Mouse (Mus musculus) layer of hippocampus, adult 9-10 months (tissue): ENCODE results near the gene 1700001O22Rik.

Source experiments
- DNase-seq: peaks from one replicate; pipeline ENCODE4 v3.0.0; 2022; ENCODE audit warnings: low spot score

Gene 1700001O22Rik

DNA sequence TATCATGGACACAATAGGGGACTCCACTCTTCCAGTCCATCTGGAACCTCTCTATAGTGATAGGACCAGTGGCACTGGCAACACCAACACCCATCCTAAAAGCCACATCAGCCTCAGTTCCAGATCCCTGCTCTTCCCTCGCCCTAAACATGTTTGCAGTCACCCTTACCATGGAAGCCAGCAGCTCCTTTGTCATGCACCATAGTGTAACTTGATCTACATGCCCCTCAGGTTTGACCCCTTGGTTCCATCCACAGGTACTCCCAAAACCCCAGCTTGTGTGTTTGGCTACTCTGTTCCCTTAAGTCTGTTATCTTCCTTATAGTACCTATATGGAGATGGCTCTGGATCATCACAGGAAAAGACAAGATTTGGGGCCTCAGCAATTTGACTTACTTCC is 12.9 kb upstream of the 1700001O22Rik start:
- DNase-seq = no peak

DNA sequence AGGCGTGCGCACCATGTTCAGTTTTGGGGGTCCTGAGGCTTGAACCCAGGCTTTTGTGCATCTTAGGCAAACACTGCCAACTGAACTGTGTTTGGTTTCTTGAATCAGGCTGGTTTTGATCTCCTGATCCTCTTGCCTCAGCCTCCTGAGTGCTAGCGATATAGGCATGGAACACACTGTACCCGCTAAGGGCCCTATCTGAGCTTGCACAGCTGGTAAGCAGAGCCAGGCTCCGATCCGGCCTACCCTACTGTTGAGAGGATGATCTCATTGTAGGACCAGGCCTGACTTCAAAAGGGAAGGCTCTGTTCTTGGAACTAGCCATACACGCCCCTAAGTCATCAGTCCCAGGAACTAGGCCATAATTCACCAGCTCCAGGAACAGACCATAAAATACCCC is 7.1 kb upstream of the 1700001O22Rik start:
- DNase-seq = no peak

DNA sequence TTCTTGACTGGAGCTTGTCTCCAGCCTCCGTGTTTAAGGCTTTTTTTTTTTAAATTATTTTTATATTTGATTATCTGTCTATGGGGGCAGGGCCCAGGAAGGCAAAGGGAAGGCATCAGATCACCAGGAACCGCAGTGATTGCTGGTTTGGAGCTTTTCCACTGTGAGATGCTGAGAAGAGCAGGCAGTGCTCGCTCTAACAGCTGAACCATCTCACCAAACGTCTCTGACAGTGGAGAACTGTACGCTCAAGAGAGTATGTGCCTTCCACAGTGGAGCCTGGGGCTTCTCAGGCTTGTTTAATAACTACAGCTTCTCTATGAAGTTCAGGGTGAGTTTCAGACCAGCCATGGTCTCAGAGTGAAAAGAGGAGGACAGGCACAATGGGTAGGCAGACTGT is 6.0 kb upstream of the 1700001O22Rik start:
- no peak for DNase-seq

DNA sequence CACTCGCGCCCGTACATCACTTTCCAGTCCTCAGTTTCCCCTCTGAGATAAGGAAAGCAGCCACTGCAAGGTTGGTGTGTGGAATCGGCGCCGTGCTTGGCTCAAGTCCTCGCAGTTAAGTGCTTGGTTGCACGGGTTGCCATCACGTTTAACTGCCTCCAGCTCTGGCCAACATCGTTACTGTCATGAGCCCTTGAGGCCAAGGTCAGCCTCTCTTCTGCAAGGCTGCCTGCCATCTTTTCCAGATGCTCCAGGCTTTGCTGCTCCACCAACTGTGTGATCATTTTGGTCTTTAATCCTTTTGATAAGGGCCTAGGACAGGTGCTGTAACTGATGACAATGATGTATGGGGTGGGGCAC is 4.8 kb upstream of the 1700001O22Rik start:
- DNase-seq = no peak

DNA sequence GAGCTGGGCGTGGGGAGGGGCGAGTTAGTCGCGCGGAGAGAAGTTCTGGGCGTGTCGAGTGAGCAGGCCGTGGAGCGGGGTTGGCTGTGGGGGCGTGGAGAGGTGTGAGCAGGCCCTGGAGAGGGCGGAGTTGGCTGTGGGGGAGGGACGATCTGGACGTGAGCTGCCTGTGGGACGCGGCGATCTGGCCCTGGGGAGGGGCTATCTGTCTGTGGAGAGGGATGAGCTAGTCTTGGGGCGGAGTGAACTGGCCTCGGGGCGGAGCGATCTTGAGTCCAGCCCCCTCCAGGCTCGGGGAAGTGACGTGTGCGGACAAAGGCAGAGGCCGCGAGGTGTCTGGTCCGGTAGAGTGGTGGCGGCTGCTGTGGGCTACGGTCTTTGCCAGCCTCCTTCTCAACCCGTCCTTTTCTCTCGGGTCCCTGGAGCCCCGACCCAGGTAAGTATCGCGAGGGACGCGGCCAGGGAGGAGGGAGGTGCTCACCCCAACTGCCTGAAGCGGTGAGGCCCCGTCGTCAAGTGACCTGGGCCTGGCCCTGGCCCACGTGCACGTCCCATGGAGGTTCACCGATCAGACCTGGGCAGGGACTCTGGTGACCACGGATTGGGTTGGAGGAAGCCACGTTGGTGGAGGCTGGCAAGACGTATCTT is 4.3 kb upstream of the 1700001O22Rik start, which contains the start of gene Ntmt1:
Ntmt1 (plus strand) TSS at position 179 of the 648 bp plus-strand sequence.
- peak; percentile 97 for DNase-seq

DNA sequence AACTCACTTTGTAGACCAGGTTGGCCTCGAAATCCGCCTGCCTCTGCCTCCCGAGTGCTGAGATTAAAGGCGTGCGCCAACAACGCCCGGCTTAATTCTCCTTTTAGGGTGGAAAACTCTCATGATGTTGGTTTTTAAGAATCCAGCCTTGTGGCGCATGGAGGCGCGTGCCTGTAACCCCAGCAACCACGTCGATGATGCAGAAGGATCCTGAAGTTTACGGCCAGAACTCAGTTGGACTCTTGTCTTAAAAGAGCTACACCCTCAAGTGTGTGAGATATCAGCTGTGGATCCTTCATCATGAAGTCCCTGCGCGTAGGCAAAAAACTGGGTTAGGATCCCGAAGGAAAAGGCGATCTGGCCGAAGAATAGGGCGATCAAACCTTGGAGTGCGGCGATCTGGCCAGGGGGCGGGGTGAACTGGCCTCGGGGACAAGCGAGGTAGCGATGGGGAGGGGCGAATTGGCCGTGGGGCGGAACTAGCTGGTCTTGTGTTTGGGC is 3.7 kb upstream of the 1700001O22Rik start:
- no peak for DNase-seq

DNA sequence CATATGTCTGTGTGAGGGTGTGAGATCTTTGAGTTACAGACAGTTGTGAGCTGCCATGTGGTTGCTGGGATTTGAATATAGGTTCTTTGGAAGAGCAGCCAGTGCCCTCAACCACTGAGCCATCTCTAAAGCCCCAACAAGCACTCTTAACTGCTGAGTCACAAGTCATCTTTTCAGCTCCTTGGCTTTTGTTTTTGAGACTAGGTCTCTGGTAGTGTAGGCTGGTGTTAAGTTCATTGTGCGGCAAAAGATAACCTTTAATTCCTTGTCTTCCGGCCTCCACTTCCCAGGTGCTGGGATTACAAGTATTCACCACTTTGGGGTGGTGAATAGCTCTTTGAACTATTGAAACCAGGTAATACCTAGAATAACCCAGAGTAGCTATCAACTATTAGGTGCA is 2.5 kb upstream of the 1700001O22Rik start:
- DNase-seq = no peak

DNA sequence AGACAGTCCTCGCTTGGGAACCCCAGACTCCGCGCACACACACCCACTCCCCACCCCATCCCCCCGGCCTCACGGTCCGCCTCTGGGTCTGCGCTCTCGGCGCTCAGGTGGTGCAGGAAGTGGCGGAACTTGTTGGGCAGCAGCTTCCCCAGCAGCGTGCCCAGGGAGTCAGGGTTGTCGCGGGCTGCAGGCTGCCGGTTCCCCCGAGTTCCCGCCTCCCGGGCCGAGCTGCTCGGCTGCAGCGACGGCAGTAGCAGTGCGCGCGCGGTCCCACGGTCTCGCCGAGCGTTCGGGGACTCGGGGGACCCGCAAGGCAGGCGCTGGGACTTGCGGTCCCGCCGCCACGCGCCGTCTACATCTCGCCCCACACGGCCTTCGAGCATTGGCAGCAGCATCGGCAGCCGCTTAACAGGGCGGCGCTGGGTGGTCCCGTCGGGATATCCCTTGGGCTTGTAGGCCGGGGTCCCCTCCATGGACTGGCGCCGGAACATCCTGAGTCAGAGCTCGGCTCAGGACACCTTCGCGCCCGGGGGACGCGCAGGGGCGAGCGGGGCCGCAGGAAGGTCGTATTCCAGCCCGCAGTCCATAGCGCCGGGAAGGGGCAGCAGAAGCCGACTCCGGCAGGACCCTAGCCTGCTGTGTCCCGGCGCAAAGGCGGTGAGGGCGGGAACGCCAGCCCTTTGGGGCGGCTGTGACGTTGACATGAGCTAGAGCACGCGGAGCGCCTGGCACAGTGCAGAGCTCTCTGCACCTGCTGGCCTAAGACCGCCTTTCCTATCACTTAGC is 2.2 kb downstream of the 1700001O22Rik start:
- no peak for DNase-seq

DNA sequence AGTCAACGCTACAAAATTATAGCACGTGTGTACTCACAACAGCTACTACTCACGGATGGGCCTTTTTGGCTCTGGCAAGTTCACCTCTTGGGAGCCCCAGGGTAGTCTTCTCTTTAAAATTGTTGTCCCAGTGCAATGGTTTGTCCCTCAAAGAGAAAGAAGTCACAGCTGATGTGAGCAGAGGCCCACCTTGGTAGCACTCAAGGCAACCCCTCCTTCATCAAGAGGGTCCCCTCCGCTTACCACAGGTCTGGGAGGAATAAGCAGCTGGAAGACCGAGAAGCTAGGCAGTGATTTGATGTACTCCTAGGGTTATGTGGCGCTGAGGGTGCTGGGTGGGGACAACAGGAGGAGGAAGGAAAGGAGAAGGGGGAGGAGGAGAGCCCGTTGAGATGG is 2.8 kb downstream of the 1700001O22Rik start:
- DNase-seq = no peak

DNA sequence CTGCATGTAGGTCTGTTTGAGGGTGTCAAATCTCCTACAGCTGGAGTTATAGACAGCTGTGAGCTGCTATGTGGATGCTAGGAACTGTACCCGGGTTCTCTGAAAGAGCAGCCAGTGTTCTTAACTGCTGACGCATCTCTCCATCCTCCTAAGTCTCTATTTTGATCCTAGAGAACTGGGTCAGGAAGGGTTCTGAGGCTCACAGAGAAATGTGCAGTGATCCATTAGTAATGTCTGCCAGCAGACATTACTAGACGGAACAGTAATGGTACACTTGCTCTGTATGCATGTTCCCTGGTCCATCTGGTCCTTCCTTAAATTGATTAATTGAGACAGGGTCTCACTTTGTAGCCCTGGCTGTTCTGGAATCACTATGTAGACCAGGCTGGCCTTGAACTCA is 4.0 kb downstream of the 1700001O22Rik start:
- DNase-seq = no peak

DNA sequence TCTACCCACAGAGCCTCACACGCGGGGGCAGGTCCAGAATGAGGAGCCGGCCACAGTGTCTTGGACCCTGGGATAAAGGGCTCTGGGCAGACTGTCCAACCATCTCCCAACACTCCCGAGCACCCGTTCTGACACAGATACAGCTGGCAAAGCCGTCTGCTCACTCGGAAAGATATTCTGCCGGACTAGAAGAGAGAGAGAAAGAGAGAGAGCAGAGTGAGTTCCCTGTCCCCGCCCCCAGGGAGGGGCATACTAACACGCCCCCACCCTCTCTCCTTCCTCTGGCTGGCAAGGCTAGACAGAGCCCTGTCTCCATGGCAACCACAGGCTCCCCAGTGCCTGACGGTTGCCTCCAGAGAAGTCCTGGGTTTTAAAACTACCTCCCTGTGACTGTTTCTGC is 7.1 kb downstream of the 1700001O22Rik start:
- DNase-seq = peak; percentile 69

DNA sequence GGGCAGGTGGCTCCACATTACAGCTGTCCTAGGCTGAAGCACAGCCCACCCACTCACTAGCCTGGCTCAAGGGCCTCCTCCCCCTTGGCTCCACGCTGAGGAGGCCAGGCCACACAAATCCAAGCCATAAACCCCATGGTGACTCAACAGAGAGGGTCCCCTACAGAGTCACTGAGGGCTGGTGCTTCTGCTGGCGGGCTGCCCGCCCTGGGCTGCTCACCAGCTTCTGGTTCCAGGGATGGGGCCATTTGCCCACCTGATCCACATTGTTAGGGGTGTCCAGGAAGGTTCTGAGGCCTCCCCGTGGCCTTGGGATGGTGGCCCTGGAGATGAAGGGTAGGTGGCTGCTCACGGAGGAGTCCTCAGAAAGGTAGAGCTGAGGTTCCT is 7.6 kb downstream of the 1700001O22Rik start:
- no peak for DNase-seq

DNA sequence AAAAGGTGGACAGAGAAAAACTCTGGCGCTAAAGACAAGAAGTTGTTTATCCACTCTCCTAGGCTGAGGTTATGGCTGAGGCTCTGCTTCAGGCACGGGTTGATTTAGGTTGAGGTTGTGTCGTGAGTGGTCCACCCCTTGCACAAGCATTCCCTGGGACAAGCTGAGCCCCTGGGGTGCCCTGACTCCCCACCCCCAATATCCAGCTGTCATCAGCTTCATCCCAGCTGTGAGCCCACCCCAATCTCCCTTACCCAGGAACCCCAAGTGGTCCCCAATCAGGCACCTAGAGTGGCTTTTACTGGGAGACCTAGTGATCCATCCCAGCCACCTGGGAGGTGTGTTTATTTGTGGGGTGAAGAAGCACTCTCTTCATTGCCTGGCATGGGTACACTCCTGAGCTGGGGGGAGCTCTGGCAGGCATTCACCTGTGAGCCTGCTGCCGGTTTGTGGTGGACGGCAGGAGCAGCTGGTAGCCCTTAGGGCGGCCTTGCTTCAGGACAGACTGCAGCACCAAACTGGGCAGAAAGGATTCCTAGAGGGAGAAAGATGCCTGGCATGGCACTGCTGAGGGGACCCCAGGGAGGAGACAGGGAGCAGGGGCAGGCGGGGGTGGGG is 8.1 kb downstream of the 1700001O22Rik start:
- no peak for DNase-seq

DNA sequence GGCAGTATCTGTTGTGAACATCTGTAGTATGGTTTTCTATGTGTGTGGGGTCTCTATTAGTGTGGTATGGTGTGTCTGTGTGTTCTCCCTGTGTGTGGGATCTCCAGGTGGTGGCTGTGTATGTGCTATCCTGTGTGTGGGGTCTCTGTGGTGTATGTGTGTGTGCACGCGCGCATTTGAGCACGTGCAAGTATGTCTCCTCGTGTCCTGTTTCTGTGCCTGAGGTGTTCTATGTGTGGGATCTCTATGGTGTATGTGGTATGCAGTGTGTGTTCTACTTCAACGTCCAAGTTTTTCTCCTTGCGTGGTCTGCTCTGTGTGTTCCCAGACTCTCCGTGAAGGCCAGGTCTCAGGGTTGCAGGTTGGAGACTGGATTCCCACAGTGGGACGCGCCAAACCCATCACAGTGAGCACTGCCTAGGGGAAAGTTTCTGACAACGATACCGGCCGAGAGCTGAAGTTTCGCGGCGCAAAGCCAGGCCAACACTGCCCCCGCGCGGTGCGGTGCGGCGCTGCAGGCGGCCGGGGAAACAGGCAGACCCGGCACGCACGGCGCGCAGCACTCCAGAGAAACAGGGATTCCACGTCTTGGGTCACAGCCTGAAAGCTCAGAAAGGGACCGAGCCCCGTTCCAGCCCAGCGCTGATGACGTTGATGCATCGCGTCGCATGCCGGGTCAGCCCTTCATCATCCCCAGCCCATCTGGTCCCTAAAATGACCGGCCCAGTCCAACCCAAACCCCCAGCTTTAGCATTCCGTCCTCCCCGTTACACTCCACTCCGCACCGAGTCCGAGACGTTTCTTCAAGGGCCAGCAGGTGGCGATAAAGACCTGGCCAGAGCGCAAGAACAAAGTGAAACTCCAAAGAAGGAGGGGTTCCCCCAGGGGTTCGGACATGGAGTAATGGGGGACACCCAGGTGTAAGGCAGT is 9.0 kb downstream of the 1700001O22Rik start:
- peak; percentile 94 for DNase-seq

DNA sequence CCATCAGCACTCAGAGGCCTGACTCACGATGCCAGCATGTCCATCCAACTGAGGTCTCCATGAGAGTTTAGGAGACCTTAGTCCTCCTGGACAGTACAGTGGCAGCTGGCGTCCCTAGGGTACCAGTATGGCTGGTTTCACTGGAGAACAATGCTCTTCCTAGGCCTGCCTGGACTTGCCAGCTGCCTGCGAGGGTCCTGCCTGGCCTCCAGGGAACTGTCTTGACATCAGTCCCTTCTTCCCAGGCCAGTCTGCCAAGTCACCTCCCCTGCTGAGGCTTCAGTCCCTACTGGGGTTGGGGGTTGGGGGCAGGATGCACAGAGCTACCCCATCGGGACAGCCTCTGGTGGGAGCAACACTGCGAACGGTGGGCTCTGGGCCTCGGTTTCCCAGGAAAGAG is 11.4 kb downstream of the 1700001O22Rik start:
- DNase-seq = no peak

DNA sequence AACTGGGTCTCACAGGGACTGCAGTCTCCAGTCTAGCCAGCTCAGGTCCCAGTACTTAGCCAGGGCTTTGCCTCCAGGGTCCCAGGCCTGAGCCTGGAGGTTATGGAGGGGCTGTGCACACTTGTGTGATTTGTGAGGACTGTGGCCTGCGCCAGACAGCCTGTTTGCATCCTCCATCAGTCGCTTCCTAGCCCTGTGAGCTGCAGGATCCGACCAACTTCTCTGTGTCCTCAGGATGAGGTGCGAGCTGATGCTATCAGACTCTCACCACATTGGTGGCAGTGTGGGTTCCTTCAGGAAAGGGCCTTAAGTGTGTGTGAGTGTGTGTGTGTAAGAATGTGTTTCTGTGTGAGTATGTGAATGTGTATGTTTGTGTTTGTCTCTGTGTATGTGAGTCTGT is 16.0 kb downstream of the 1700001O22Rik start:
- no peak for DNase-seq

DNA sequence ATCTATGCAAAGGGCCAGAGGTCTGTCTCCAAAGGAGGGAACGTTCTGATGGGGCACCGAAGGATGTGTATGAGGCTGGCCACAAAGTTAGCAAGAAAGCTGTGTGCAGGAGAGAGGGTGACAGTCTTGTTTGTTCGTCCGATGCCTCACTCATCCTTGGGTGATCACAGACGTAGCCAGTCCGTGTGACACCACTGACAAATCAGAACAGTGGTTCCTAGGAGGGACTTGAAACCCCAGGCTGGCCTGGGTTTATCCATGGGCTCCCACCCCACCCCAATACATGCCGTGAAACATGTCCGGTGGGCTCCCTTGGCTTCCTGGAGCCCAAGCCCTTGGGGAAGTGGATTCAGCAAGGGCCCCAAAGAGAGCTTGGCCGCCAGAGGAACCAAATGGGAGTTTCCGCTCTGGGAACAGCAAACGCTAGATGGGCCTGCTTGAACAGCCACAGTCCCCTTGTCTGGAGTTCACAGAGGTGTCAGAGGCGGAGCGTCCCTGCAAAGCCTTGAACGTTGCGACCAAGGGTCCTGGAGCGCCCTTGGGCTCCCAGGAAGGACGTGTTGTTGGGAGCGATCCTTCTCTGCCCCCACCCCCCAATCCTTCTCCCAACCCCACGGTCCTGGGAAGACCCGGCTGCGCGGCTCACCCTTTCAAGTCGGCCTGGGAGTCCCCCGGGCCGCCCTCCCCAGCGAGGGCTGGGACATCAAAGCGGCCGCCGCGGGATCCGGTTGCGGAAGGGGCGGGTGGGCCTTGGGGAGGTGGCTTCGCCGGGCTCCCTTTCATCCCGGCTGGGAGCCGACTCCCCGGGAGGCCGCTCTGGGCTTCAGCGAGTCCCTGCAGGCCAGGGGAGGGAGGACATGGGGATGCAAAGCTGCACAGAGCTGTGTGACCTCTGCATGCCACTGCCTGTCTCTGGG is 19.1 kb downstream of the 1700001O22Rik start:
- DNase-seq = no peak

DNA sequence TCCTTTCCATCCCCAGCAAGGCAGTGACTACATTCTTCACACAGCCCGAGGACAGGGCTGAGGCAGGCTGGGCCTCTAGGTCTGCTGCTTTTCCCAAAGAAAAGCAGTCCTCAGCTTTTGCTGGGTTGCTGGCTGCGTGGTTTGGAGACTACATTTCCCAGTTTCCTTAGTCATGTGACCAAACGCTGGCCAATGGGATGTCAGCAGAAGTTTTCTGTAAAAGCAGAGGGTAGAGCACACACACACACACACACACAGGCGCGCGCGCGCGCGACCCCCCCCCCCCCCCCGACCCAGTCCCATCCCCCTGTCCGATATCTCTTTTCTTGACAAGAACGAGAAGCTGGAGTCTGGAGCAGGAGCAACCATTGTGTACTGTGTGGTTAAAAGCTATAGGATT is 20.1 kb downstream of the 1700001O22Rik start:
- peak; percentile 61 for DNase-seq

DNA sequence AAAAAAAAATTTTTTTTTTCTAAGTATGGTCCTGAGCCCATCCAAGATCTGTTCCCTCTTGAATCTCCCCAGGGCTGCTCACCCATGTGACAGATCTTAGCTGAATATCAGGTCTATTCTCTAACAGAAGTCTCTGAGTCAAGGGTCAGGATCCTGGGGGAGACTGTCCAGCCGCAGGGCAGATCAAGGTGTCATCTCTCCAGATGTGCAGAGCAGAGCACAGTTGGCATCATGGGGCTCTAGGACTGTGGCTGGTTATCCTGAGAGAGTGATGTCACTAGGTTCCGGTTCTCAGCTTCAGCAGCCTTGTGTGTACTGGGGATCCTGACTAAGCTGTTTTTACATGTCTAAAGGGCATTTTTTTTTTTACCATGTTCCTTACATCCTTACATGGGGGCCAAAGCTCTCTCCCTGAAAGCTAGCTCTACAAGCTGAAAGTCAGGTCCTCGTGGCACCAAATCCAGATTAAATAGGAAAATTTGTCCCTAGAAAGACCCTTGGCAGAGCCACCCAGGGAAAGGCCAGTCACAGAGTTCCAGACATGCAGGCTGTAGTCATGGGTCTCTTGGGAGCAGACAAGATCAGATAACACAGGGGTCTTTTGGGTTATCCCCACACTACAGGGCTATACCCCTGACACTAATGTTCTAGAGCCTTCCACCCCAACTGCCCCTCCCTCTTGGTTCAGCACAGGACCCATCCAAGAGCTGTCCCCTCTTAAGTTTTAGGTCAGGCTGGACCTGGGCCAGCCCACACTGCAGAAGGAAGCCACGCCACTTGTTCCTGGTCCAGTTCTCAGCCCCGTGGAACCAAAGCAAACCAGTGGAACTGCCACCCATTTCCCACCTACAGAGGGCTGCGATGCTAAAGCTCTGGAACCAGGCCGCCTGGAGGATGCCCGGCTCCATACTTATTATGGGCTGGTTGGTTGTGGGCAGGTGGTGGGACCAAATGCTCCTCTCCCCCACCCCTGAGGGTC is 20.9 kb downstream of the 1700001O22Rik start:
- DNase-seq = no peak

DNA sequence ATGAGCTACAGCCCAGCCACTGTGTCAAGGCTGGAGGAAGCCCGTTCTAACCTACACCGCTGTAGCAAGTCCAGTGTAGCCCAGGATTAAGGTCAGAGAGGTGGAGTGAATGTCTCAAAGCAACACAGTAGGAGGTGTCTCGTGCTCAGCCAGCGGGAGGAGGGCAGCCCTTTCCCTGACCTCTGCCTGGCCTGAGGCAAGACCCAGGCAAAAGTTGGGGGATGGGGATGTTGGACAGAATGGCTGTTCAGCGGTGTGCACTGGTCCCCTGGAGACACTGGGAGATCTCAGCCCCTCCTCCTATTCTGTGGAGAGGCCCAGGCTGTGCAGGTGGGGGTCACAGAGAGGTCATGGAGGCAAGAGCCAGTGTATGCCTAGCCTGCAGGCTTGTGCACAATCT is 24.2 kb downstream of the 1700001O22Rik start:
- no peak for DNase-seq
